Mouse (Mus musculus): ENCODE results near the gene Runx3. TPM values are rescaled to one million over a fixed set of nuclear protein-coding genes. Genes with fewer than 3 reads are reported as not detected.
A peak's percentile ranks its signal among the peaks of the same experiment; 100 is the strongest.
"Not testable (repeated sequence)": the region's sequence is repeated elsewhere in the genome, so short reads cannot be mapped to it uniquely, and the experiment has no call there.

Gene Runx3
- total RNA-seq, 2 experiments from 2014 or later: not detected

DNA sequence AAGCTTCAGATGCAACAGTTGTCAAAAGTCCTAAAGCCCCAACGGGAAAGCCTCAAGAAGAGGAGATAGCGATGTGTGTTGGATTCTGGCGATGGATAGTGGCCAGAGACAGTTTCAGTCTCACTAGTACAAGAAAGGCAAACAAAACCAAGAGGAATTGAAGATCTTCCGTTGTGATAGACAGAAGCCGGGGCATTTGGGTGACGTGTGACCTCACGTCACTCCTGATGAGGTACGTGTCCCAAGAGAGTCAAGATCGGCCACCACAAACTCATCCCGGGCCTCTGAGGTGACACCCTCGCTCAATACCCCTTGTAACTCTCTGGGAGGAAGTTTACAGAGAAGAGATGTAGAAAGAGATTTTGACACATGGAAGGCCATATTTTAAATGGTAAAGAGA, 41.0 kb downstream of the Runx3 start:
- no peak for DNase-seq (ENCODE audit: low spot score in 2 of 2)

GRCm38 (mm10) chr4:135165761-135166160, 45.3 kb downstream of the Runx3 start:
- DNase-seq (ENCODE audit: low spot score in 2 of 2): no peak
- intact Hi-C loops (cut with DNase I): no loop called here

More for the DNA sequence above, 41.0 kb downstream of the Runx3 start:
- intact Hi-C loops (cut with DNase I): no loop called here

GRCm38 (mm10) chr4:135166413-135167225, 46.2 kb downstream of the Runx3 start:
- intact Hi-C loops (cut with DNase I): no loop called here
- no peak for DNase-seq (ENCODE audit: low spot score in 2 of 2)

DNA sequence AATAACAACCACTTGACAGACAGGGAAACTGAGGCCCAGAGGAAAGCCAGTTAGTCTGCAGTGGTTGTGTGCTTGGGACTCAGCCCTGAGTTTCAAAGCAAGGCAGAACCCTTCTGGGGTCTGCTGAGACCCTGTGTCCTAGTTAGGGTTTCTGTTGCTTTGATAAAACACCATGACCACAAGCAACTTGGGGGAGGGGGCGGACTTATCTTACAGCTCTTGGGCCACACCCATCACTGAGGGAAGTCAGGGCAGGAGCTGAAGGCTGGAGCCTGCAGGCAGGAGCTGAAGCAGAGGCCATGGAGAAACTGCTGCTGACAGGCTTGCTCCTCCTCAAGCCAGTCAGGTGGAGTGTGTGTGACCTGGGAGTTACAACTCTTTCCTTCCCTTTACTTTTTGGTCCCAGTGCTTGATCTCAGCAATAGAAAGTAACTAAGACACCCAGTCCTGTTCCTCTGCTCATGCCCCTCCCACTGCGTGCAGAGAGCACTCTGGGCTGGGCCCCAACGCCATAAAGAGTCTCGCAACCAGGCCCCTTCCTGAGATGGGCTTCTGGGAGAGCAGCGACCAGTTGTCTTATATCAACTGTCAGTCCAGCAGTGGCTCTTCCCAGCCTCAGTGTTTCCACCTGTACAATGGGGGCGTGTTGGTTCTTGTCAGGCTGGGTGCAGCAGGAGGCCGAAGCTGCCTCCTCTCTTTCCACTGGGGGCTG, 47.5 kb downstream of the Runx3 start:
- intact Hi-C loops (cut with DNase I): no loop called here
- DNase-seq (ENCODE audit: low spot score in 2 of 2): no peak

DNA sequence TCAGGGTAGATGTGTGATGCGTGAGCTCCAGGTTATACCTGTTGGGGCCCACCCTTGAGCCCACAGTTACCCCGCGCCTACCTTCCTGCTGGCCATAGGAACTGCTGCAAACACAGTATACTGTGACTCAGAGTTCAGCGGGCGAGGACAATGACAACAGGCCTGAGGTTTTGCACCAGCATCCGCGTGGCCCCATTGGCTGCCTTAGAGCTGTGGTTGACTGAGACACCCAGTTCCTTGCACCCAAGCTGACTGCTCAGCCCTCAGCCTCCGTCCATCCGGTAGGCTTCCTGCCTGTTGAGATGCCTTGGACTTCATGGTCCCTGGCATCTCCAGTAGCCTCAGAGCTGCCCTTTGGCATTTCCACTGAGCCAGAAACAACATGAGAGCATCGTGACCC, 48.6 kb downstream of the Runx3 start:
- DNase-seq (ENCODE audit: low spot score in 2 of 2): no peak

GRCm38 (mm10) chr4:135169501-135169900, 49.0 kb downstream of the Runx3 start:
- intact Hi-C loops (cut with DNase I): no loop called here
- DNase-seq (ENCODE audit: low spot score in 2 of 2): no peak

More for the DNA sequence above, 48.6 kb downstream of the Runx3 start:
- intact Hi-C loops (cut with DNase I): no loop called here

DNA sequence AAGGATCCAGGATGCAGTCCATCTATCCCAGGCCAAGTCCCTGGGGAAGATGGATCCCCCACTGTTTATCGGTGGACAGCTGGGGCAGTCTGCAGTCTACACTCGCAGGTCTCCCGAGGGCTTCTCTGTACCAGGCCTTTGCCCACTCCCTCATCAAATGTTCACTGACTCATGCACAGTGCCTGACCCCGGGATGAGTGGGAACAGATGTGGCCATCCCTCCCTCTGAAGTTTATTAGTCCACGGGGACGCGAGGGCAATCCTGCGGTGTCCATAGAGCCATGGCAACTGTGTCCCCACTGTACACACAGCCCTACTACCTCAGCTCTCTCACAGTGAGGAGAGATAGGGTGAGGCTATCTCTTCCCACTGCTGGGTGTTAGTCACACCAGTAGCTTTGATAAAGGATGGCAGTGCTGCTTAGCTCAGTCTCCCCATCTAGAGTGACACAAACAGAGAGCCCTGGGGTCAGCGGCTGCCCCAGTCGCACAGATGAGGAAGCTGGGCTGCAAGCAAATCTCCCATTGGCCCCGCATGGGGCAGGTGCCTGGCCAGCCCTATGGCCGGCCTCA, 50.9 kb downstream of the Runx3 start:
- intact Hi-C loops (cut with DNase I): no loop called here
- no peak for DNase-seq (ENCODE audit: low spot score in 2 of 2)

- intact Hi-C loops (cut with DNase I): no loop called here
- no peak for DNase-seq (ENCODE audit: low spot score in 2 of 2)
Observed at GRCm38 (mm10) chr4:135175406-135176120, 55.1 kb downstream of the Runx3 start.

DNA sequence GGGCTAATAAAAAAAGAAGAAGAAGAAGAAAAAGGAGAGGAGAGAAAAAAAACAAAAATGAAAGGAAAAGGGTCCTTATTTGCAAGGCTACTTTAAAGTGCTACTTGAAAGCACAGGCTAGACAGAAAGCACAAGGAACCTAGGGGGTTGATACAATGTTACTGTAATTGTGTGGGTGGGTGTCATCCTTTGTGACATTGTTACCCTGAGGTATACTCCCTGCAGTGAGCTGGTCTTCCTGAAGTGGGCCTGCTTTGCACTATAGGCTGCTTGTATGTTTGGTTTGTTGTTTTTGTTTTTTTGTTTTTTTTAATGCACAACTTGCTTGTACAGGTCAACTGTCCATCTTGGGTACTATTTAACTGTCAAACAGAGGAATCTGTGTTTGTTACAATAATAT, 57.1 kb downstream of the Runx3 start:
- no peak for DNase-seq (ENCODE audit: low spot score in 2 of 2)
- intact Hi-C loops (cut with DNase I): no loop called here

DNA sequence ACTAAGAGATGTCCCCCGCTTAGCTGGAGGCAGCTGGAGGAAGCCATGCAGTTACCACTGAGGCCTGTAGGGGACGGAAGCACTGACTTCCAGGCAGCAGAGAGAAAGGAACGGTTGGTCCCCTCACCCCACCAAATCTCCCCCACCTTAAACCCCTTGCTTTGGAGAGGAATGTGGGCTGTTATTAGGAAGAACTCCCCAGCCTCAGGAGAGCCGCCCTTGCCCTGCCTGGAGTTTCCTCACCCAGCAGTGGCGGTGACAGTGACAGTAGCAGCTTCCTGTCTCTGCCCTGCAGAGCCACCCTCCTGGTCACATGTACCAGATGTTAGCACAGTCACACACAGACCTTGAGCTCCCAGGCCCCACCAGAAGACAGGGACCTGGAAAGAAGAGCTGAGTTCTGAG, 58.6 kb downstream of the Runx3 start:
- DNase-seq (ENCODE audit: low spot score in 2 of 2): no peak
- intact Hi-C loops (cut with DNase I): no loop called here

- no peak for DNase-seq (ENCODE audit: low spot score in 2 of 2)
- intact Hi-C loops (cut with DNase I): no loop called here
Observed at GRCm38 (mm10) chr4:135181819-135182218, 61.4 kb downstream of the Runx3 start.

GRCm38 (mm10) chr4:135184277-135184676, 63.8 kb downstream of the Runx3 start:
- intact Hi-C loops (cut with DNase I); DNase-seq (ENCODE audit: low spot score in 2 of 2): not testable (repeated sequence)

DNA sequence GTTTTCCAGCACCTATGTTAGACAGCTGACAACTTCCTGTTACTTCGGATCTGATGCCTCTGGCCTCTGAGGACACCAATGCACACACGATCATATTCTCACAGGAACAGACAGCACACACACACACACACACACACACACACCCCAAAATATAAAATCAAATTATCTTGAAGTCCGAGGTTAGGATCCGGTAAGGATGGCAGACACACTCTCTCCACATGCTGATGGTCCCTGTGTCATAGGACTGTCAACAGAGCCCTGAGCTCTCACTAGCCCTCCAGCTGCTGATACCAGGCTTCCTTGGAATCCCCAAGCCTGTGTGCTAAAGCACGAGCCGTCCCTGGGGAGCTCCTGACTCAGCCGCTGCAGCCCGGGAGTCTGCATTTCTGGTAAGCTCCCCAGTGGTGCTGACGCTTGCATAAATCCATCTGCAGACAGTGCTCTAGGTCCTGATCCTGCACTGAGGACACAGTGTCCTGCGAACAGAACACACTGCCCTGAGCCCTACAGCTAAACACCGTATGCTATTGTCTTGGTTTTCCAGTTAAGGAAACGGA, 69.1 kb downstream of the Runx3 start:
- intact Hi-C loops (cut with DNase I): no loop called here
- DNase-seq (ENCODE audit: low spot score in 2 of 2): no peak

DNA sequence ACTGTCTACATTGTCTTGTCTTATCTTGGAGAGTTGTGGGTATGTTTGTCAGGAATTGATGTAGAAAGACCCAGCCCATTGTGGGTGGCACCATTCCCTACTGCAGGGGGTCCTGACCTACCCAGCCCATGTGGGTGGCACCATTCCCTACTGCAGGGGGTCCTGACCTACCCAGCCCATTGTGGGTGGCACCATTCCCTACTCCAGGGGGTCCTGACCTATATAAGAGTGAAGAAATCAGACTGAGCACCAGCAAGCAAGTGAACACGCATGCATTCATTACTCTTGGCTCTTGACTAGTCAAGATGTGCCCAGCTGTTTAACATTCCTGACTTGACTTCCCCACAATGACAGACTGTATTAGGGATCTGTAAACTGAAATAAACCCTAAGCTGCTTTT, 69.9 kb downstream of the Runx3 start:
- no peak for DNase-seq (ENCODE audit: low spot score in 2 of 2)
- intact Hi-C loops (cut with DNase I): no loop called here

DNA sequence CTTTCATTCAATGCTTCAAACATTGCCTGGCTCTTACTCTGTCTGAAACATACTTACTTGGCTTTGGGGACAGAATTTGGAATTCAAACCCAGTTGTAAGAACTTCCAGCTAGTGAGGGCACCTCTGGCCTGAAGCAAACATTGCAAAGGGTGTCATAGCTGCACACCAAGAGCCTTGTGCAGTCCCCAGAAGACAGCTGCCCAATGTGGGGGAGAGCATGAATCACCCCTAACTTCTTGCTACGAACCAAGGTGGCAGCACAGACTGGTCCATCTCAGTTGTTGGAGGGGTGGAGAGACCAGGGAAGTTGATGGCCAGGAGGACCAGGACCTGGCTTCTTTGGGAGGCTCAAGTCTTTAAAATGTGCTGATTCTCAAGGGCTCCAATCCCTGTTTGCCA, 70.7 kb downstream of the Runx3 start:
- no peak for DNase-seq (ENCODE audit: low spot score in 2 of 2)
- intact Hi-C loops (cut with DNase I): no loop called here

- DNase-seq (ENCODE audit: low spot score in 2 of 2): no peak
Observed at GRCm38 (mm10) chr4:135191604-135192003, 71.2 kb downstream of the Runx3 start.

DNA sequence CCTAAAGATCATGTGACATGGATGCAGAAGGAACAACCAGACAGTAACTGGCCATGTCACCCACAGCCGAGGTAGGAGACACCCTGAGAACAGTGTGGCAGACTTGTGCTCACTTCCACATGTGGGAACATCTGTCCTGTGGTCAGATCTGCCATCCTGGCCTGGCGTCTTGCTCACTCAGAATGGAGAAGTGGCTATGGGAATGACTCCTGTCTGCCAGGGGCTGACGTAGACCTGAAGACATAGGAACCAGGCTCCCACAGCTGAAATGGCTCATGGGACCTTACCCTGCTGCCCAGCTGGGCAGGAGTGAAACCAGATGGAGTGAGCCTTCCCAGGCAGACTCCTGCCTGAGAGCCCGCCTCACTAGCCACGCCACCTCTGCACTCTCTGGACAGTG, 72.4 kb downstream of the Runx3 start:
- DNase-seq (ENCODE audit: low spot score in 2 of 2): no peak
- intact Hi-C loops (cut with DNase I): no loop called here

More at GRCm38 (mm10) chr4:135191604-135192003, 71.2 kb downstream of the Runx3 start:
- intact Hi-C loops (cut with DNase I): no loop called here

GRCm38 (mm10) chr4:135197857-135198256, 77.4 kb downstream of the Runx3 start:
- intact Hi-C loops (cut with DNase I): no loop called here
- DNase-seq (ENCODE audit: low spot score in 2 of 2): peak in 1 of 2 experiments; percentile 17

GRCm38 (mm10) chr4:135201771-135202170, 81.3 kb downstream of the Runx3 start:
- intact Hi-C loops (cut with DNase I): loop anchor here (5.0 kb wide), 1 partner anchor 49 kb away; no protein-coding TSS in a partner anchor
- no peak for DNase-seq (ENCODE audit: low spot score in 2 of 2)

DNA sequence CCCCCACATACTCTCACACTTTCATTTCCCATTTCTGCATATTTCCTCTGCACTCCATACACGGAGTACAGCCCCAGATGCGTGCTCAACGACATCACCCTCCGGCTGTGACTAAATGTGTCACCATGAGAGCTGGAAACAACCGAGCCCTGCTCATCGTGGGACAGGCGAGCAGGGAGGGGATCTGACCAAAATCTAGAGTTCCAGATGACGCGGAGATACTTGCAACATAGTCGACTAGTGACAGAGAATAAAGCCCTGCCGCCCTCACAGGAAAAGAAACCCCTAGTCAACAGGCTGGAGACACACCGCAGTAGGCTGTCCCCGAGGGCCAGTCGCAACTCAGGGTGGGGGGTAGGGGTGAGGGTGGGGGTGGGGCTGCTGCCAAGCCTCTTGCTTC, 82.8 kb downstream of the Runx3 start:
- intact Hi-C loops (cut with DNase I): loop anchor here (5.0 kb wide), 1 partner anchor 51 kb away; no protein-coding TSS in a partner anchor
- no peak for DNase-seq (ENCODE audit: low spot score in 2 of 2)
